Mouse (Mus musculus) yolk sac, embryonic 10.5 days (tissue): ENCODE measurements around the gene Nfam1.
"Not testable (repeated sequence)": the region's sequence is repeated elsewhere in the genome, so short reads cannot be mapped to it uniquely, and the experiment has no call there.

Source experiments
- DNase-seq: peaks from one replicate; pipeline ENCODE4 v3.0.0-alpha.2; 2017; ENCODE audit warnings: low spot score

Gene Nfam1

GRCm38 (mm10) chr15:83032981-83033541 lies at the start of gene Nfam1:
TSS of gene Nfam1 (minus strand) at chr15:83033306.
- DNase-seq = no peak

- no peak for DNase-seq
Measured at GRCm38 (mm10) chr15:83075607-83076525, 42.8 kb upstream of the Nfam1 start.

DNA sequence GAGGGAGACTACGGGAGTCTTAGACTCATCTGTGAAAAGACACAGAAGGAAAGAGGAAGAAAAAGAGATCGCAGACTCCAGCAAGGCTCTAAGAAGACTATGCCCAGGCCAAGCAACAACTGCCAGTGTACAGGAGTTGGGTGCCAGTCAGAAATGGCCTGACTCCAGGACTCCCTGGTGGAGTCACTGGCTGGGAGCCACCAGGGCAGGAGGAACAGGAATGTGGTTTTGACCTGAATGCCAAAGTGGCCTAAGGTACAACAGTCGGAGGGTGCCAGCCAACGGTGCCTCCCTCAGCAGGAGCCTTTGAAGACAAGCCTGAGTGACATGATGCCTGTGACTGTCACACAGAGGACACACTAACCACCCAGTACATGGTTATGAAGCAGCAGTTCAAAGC lies 41.1 kb upstream of the Nfam1 start:
- no peak for DNase-seq

- DNase-seq = no peak
Measured at GRCm38 (mm10) chr15:83071752-83072151, 38.6 kb upstream of the Nfam1 start.

- no peak for DNase-seq
Measured at GRCm38 (mm10) chr15:83070942-83071341, 37.8 kb upstream of the Nfam1 start.

DNA sequence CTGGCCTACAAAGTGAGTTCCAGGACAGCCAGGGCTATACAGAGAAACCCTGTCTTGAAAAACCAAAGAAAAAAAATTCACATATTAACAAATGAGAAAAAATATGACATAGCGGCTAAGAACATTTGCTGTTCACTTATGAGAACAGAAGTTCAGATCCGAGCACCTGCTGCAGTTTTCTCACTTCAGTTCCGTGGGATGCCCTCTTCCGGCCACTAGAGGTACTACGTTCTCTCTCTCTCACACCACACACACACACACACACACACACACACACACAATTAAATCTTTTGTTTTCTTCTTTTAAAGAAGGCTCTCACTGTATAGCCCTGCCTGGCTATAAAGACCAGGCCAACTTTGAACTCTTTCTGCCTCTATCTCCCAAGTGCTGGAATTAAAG lies 35.2 kb upstream of the Nfam1 start:
- no peak for DNase-seq

DNA sequence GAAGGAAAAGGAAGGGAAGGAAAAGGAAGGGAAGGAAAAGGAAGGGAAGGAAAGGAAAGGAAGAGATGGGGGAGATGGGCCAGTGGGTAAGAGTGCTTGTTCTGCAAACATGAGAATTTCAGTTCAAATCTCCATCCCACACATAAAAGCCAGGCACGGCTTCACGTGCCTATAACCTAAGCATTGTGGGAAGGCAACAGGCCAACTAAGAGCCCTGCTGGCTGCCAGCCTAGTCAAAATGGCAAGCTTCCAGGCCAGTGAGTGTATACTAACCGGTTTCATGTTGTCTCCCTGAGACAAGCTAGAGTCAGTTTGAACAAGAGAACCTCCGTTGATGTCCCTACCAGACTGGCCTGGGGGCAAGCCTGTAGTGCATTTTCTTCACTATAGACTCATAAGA lies 32.4 kb upstream of the Nfam1 start:
- no peak for DNase-seq

DNA sequence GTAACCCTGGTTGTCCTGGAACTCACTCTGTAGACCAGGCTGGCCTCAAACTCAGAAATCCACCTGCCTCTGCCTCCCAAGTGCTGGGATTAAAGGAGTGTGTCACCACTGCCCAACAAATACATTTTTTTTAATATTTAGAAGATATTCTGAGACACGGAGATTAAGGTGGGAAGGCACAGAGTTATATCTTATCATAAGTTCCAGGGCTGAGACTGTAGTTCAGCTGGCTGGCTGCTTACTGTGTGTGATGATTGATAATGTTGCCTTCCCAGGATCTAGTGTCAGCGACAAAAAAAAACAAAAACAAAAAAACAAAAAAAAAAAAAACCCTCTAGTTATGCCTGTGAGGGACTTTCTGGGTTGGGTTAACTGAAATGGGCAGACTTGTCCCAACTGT lies 29.5 kb upstream of the Nfam1 start:
- not testable (repeated sequence) for DNase-seq

DNA sequence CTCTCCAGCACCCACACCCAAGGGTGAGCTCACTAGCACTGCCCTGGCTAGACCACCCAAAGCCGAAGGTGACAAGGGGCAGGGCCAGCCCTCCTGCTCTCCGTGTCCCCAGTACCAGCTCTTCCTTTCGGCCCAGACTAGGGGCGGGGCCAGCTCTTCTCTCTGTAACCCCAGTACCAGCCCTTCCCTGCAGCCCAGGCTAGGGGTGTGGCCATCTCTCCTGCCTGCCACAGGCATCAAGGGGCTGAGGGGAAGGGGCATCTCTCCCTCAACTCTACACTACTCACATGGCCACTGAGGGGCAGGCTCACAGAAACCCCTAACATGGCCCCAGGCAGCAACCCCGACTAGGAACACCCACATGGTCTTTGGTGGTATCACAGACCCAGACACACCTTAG lies 28.6 kb upstream of the Nfam1 start:
- no peak for DNase-seq

DNA sequence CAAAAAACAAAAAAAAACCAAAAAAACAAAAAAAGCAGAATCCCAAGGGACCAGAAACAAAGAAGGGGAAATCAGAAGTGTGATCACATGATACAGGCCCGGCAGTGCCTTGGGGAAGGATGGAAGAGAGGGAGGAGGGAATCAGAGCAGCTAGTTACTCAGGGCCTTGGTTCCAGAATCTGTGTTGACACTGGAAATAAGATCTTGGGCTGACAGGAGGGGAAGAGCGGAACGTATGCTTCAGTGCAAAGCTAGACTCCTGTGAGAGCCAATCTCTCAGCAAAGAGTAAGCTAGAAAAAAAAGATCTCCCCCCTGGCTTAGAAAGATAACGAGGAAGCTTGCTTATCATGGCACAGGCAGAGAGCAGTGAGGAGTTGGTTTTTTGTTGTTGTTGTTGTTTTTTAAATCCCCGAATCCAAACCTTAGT lies 26.1 kb upstream of the Nfam1 start:
- DNase-seq = no peak

DNA sequence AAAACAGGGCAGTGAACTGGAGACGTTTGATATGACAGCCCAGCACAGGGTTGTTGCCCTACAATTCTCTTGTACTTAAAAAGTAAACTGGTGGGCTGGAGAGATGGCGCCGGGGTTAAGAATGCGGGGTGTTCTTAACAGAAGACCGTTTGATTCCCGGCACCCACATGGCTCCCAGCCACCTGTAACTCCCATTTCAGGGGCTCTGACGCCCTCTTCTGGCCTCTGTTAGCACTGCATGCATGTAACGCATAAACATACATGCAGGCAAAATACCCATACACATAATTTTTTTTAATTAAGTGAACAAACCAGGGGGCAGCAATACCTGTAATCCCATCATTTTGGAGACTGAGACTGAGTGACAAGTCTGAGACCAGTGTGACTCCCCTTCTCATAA lies 24.4 kb upstream of the Nfam1 start:
- DNase-seq = no peak

DNA sequence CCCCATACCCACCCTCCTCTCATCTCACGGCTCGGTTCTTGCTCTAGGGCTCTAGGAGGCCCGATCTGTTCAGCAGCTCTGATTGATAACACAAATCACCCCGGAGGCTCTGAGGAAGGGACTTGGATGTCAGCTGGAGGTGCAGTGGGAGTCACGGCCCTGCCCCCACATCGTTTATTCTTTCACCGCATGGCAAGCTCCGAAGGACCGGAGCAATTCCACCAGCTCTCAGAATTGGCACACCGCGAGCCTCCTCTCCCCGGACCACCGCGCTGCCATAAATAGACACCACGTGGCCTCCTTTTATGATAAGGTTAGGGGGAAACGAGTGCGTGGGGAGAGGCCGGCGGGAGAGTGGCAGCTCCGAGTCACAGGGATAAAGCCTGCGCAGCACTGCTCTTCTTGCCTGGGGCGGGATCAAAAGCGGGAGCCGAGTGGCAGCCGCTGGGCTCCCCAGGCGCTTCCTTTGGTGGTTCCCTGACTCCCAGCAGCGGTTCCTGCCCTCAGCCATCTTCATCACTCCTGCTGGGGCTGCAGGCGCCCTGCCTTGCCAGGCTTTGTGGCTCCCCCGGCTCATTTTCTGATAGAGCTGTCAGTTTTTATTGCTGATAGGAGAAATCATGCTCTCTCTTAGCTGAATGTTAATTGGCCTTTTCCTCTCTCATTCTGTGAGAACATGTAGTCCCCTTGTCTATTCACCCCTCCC lies 23.4 kb upstream of the Nfam1 start:
- peak; percentile 28 for DNase-seq

GRCm38 (mm10) chr15:83055569-83055968 lies 22.5 kb upstream of the Nfam1 start:
- DNase-seq = no peak

GRCm38 (mm10) chr15:83053261-83053660 lies 20.2 kb upstream of the Nfam1 start:
- no peak for DNase-seq

GRCm38 (mm10) chr15:83052341-83053104 lies 19.4 kb upstream of the Nfam1 start:
- no peak for DNase-seq

DNA sequence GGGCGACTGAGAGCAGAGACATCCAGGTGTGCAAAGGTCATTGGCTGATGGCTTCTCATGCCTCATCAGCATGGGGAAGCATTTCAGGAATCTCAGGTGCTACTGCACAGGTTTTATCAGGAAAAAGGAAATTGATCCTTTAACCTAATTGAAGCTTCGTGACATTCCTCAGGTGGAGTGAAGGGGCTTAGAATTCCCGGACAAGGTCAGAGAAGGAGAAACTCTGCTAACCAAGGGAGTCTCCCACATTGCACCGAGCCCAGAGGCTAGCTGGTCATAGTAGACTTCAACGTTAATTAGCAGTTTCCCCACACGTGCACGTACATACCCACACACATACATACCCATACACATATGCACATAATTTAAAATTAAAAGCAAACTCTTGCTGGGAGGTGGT lies 13.6 kb upstream of the Nfam1 start:
- DNase-seq = no peak

DNA sequence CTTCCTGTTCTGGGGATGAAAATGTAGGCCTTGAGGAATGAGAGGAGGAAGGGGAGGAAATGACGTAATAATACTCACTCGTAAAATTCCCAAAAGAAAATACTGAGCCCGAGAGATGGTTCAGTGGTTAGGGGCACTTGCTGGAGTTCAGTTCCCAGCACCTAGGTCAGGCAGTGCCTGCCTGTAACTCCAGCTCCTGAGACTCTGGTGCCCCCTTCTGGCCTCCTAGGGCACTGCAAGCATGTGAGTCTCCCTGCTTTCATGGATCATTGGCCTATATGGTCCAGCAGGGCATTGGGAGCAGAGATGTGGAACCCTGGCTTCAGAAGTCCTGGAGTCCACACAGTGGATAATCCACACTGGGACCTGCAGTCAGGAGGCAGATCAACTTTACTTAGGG lies 13.2 kb upstream of the Nfam1 start:
- no peak for DNase-seq

DNA sequence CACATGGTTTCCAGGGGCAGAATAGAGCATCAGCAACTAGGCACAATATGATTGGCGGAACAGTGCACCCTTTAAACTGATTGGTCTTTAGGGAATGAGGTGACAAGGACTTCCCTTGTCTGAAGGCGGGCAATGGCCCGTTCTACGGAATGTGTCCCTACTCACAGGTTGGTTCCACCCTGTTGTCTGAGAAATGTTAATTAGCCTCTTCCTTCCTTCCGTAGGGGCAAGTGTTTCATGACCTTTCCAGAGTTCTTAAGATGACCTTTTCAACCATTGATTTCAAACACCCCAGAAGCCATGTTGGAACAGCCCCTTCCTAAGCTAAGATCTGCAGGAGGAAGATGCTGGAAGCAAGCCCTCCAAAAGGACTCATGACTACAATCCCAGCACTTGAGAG lies 12.5 kb upstream of the Nfam1 start:
- DNase-seq = not testable (repeated sequence)

- no peak for DNase-seq
Measured at GRCm38 (mm10) chr15:83043362-83043708, 10.2 kb upstream of the Nfam1 start.

DNA sequence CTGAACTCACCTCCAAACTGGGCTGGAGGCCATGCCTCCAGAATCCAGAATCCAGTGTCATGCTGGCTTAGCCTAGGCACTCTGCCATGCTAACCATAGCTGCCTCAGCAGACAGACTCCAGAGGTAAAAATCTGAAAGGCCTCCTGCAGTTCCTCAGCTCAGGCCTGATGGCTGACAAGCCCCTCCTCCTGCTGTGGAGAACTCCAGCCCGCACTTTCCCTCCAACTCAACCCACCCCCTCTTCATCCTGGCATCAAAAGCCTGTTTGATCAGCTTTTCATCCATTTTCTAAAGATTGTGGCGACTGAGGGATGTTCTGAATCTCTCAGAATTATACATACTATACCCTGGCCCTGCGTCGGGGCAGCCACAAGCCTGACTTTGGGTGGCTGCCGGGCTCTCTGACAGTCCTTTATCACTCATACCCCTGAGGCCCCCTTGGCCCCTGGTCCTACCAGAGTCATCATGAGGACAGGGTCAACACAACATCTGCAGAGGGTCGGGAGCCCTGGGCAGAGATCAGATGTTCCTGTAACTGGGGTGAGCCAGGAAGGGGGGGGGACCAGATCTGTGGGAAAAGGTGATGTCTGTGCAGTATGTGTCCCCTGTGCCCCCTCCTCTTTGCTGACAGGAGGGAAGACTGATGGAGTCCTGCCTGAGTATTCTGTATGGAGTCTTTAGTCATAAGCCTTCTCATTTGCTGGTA lies 9.7 kb upstream of the Nfam1 start:
- DNase-seq = no peak

GRCm38 (mm10) chr15:83040156-83040555 lies 7.0 kb upstream of the Nfam1 start:
- DNase-seq = no peak

DNA sequence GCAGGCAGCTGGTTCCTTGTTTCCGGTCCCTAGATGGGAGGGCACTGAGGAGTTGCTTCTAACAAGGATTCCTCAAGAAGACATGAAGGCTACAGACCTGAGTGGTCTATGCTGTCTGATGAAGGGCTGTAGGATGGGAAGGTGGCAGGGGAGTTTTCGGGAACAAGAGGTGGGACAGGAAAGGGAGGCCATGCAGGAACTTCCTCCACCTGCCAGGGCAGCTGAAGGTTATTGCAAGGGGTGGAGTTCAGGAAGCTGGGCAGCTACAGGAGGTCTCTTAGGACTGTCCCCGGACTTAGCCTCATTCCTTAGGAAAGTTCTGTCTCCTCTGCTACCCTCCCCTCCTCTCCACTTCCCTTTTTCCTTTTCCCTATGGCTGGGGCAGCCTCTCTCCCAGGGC lies 5.7 kb upstream of the Nfam1 start:
- no peak for DNase-seq
